Mouse (Mus musculus) CH12.LX (cell line): ENCODE results near the gene Tns2. TPM values are rescaled to one million over a fixed set of nuclear protein-coding genes. Genes with fewer than 3 reads are reported as not detected.

Source experiments
- DNase-seq: peaks from one replicate; pipeline ENCODE4 v3.0.0-alpha.2; 2013; ENCODE audit errors: extremely low read depth
- H3K27ac ChIP-seq: 2 replicates; pipeline ENCODE4 v1.5.1; 2012; ENCODE audit warnings: low read depth, mild to moderate bottlenecking, control low read depth, moderate library complexity; ENCODE audit not compliant: insufficient read depth
- H3K27me3 ChIP-seq: replicated peaks from 2 replicates; pipeline ENCODE3; 2012; ENCODE audit warnings: inconsistent platforms
- H3K36me3 ChIP-seq, 2 experiments: replicated peaks in 1 of 2; 2 replicates each; pipeline versions ENCODE3 to v1.6.1; 2012; ENCODE audit warnings: inconsistent platforms in 1 of 2, low read length in 1 of 2, mild to moderate bottlenecking in 1 of 2, mixed read lengths in 1 of 2, moderate library complexity in 1 of 2; ENCODE audit not compliant: control insufficient read depth in 1 of 2, insufficient read depth in 1 of 2
- H3K4me1 ChIP-seq, 2 experiments: 2 replicates each; pipeline ENCODE4 v1.6.1; 2012; ENCODE audit warnings: inconsistent platforms in 1 of 2, moderate library complexity in 1 of 2; ENCODE audit not compliant: insufficient read depth in 2 of 2, control insufficient read depth in 1 of 2
- H3K4me2 ChIP-seq: 2 replicates; pipeline ENCODE4 v1.6.1; 2012; ENCODE audit warnings: low read depth, mild to moderate bottlenecking, control low read depth; ENCODE audit not compliant: poor library complexity, insufficient read depth, severe bottlenecking
- H3K4me3 ChIP-seq, 3 experiments: fragments of 150-350 bp in 1 of 3; sonication (generic) in 1 of 3; replicated peaks in 1 of 3; 2 replicates each; pipeline versions ENCODE3 to v1.5.1; 2011 to 2012; ENCODE audit warnings: low read depth in 2 of 3, low read length in 2 of 3, mild to moderate bottlenecking in 2 of 3, moderate library complexity in 2 of 3, control low read depth in 1 of 3, improper control_type of control experiment in 1 of 3, inconsistent platforms in 1 of 3, mixed read lengths in 1 of 3; ENCODE audit not compliant: poor library complexity in 1 of 3
- H3K79me2 ChIP-seq: replicated peaks from 2 replicates; pipeline ENCODE4 v1.6.1; 2012; ENCODE audit warnings: mild to moderate bottlenecking, moderate library complexity; ENCODE audit not compliant: control insufficient read depth, poor library complexity, insufficient read depth, severe bottlenecking; ENCODE audit errors: extremely low read depth
- H3K9ac ChIP-seq: 2 replicates; pipeline ENCODE4 v1.6.1; 2012; ENCODE audit warnings: low read depth, mild to moderate bottlenecking, control low read depth, moderate library complexity; ENCODE audit not compliant: insufficient read depth
- H3K9me3 ChIP-seq: replicated peaks from 2 replicates; pipeline ENCODE3; 2012; ENCODE audit warnings: low read length, inconsistent platforms, mixed read lengths
- BHLHE40 ChIP-seq: IDR thresholded peaks from 2 replicates; pipeline ENCODE4 v1.6.1; 2011; ENCODE audit warnings: mild to moderate bottlenecking, low read depth, low read length, improper control_type of control experiment
- CHD2 ChIP-seq: IDR thresholded peaks from 2 replicates; pipeline ENCODE4 v1.6.1; 2011; ENCODE audit warnings: low read length, improper control_type of control experiment
- E2F4 ChIP-seq: IDR thresholded peaks from 2 replicates; pipeline ENCODE4 v1.6.1; 2011; ENCODE audit warnings: low read depth, low read length, improper control_type of control experiment; ENCODE audit not compliant: insufficient replicate concordance
- ETS1 ChIP-seq: conservative IDR thresholded peaks from 2 replicates; pipeline ENCODE4 v1.6.1; 2012; ENCODE audit warnings: low read depth, mild to moderate bottlenecking, inconsistent platforms, low read length, improper control_type of control experiment, moderate library complexity
- HCFC1 ChIP-seq: IDR thresholded peaks from 2 replicates; pipeline ENCODE4 v1.6.1; 2012; ENCODE audit warnings: low read depth, mild to moderate bottlenecking, inconsistent platforms, low read length, improper control_type of control experiment
- JUND ChIP-seq: conservative IDR thresholded peaks from 2 replicates; pipeline ENCODE4 v1.6.1; 2011; ENCODE audit warnings: low read depth, low read length, improper control_type of control experiment
- MAFK ChIP-seq: IDR thresholded peaks from 2 replicates; pipeline ENCODE4 v1.6.1; 2011; ENCODE audit warnings: low read length, improper control_type of control experiment; ENCODE audit not compliant: insufficient replicate concordance
- MAX ChIP-seq: IDR thresholded peaks from 2 replicates; pipeline ENCODE4 v1.6.1; 2011; ENCODE audit warnings: low read length, improper control_type of control experiment
- MAZ ChIP-seq: IDR thresholded peaks from 2 replicates; pipeline ENCODE4 v1.6.1; 2012; ENCODE audit warnings: low read depth, mild to moderate bottlenecking, inconsistent platforms, low read length, improper control_type of control experiment, moderate library complexity
- MXI1 ChIP-seq: IDR thresholded peaks from 2 replicates; pipeline ENCODE4 v1.6.1; 2011; ENCODE audit warnings: mild to moderate bottlenecking, low read depth, low read length, improper control_type of control experiment
- MYC ChIP-seq: IDR thresholded peaks from 2 replicates; pipeline ENCODE4 v1.6.1; 2011; ENCODE audit warnings: low read depth, mild to moderate bottlenecking, improper control_type of control experiment, low read length
- NRF1 ChIP-seq: IDR thresholded peaks from 2 replicates; pipeline ENCODE4 v1.6.1; 2014; ENCODE audit warnings: low read depth, mild to moderate bottlenecking, inconsistent platforms, low read length, improper control_type of control experiment, moderate library complexity
- PAX5 ChIP-seq: IDR thresholded peaks from 2 replicates; pipeline ENCODE4 v1.6.1; 2012; ENCODE audit warnings: low read length, inconsistent platforms, mixed read lengths
- POLR2A ChIP-seq: IDR thresholded peaks from 2 replicates; pipeline ENCODE4 v1.6.1; 2011; ENCODE audit warnings: low read depth, mild to moderate bottlenecking, improper control_type of control experiment, low read length
- POLR2AphosphoS2 ChIP-seq: IDR thresholded peaks from 2 replicates; pipeline ENCODE4 v1.6.1; 2011; ENCODE audit warnings: low read depth, low read length, improper control_type of control experiment
- RCOR1 ChIP-seq: conservative IDR thresholded peaks from 2 replicates; pipeline ENCODE4 v1.6.1; 2012; ENCODE audit warnings: low read depth, mild to moderate bottlenecking, inconsistent platforms, low read length, improper control_type of control experiment
- SIN3A ChIP-seq: IDR thresholded peaks from 2 replicates; pipeline ENCODE4 v1.6.1; 2012; ENCODE audit warnings: low read length, improper control_type of control experiment, inconsistent platforms
- SMC3 ChIP-seq: IDR thresholded peaks from 2 replicates; pipeline ENCODE4 v1.6.1; 2011; ENCODE audit warnings: low read depth, low read length, improper control_type of control experiment
- TBP ChIP-seq: conservative IDR thresholded peaks from 2 replicates; pipeline ENCODE4 v1.6.1; 2011; ENCODE audit warnings: low read depth, low read length, improper control_type of control experiment
- TCF12 ChIP-seq: IDR thresholded peaks from 2 replicates; pipeline ENCODE4 v1.6.1; 2014; ENCODE audit warnings: low read depth, mild to moderate bottlenecking, inconsistent platforms, low read length, improper control_type of control experiment
- UBTF ChIP-seq: IDR thresholded peaks from 2 replicates; pipeline ENCODE4 v1.6.1; 2012; ENCODE audit warnings: low read depth, mild to moderate bottlenecking, inconsistent platforms, low read length, improper control_type of control experiment, moderate library complexity
- USF1 ChIP-seq: IDR thresholded peaks from 2 replicates; pipeline ENCODE4 v1.6.1; 2014; ENCODE audit warnings: low read depth, mild to moderate bottlenecking, inconsistent platforms, low read length, improper control_type of control experiment
- USF2 ChIP-seq: conservative IDR thresholded peaks from 2 replicates; pipeline ENCODE4 v1.6.1; 2011; ENCODE audit warnings: low read depth, low read length, improper control_type of control experiment
- ZC3H11A ChIP-seq: IDR thresholded peaks from 2 replicates; pipeline ENCODE4 v1.6.1; 2012; ENCODE audit warnings: low read depth, mild to moderate bottlenecking, inconsistent platforms, low read length, improper control_type of control experiment
- ZMIZ1 ChIP-seq: IDR thresholded peaks from 2 replicates; pipeline ENCODE4 v1.6.1; 2012; ENCODE audit warnings: low read depth, mild to moderate bottlenecking, inconsistent platforms, low read length, improper control_type of control experiment
- ZNF384 ChIP-seq: IDR thresholded peaks from 2 replicates; pipeline ENCODE4 v1.6.1; 2012; ENCODE audit warnings: low read depth, low read length, improper control_type of control experiment, inconsistent platforms
- dilution Hi-C: fragments of 300-500 bp; cut with MboI; formaldehyde crosslinking; loops from 2 replicates; pipeline ENCODE4 v1.14.3; 2020; ENCODE audit warnings: low sequenced_read_pairs; ENCODE audit not compliant: extremely low pct_unique_long_range_greater_than_20kb, extremely low pct_ligation_motif_present
- in situ Hi-C: fragments of 300-500 bp; cut with MboI; formaldehyde crosslinking; loops from 3 replicates; pipeline ENCODE4 v1.14.3; 2019; ENCODE audit warnings: low sequenced_read_pairs, low pct_ligation_motif_present, low pct_unique_long_range_greater_than_20kb, mixed read lengths
- polyA plus RNA-seq: library from polyadenylated mRNA; unstranded; fragments of >175 nt; gene quantifications from 2 replicates; pipeline ENCODE4 v1.2.1, GENCODE M21; 2012; ENCODE audit warnings: low read depth; ENCODE audit not compliant: insufficient read length
- total RNA-seq, 2 experiments: library from RNA; depleted of rRNA; stranded (reverse); fragments of 300-350 nt in 1 of 2; fragments of >200 nt in 1 of 2; gene quantifications; 2 replicates each; pipeline ENCODE4 v1.2.3; 2012 to 2014

Gene Tns2
- total and polyA plus RNA-seq, 3 experiments = 0.13 to 0.34 TPM; not detected in 1

DNA sequence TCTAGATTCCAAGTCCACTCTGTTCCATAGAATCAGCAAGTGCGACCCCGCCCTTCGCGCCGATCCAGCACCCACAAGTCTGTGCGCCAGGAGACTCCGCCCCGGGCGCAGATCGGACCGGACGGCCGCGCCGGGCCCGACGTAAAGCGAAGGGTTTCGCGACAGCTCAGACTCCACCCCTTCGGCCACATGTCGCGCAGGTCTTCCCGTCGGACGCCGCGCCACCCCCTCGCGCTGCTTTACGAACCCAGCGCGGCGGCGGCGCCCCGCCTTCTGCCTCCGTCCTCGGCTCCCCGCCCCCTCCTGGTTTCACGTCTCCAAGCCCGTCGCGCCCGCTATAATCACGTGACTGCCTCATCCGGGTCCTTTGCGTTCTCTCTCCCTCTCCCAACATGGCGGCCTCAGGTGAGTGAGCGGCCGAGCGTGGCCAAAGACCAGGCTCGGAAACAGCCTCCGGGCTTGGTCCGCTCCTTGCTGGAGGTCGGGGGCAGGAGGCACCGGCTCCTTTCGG is 26.6 kb upstream of the Tns2 start, which contains the start of gene Eif4b (continued):
- TF ChIP-seq MYC (peak; percentile 85; the same call in 1 of the 2 replicates), RCOR1 (no peak), UBTF (no peak), USF2 (peak; percentile 93), ZMIZ1 (peak; percentile 64), POLR2A (peak; percentile 86), E2F4 (peak; percentile 34; the same call in 1 of the 2 replicates), MAFK (no peak), CHD2 (no peak), POLR2AphosphoS2 (peak; percentile 25; the same call in 1 of the 2 replicates), SMC3 (no peak), PAX5 (no peak), JUND (no peak), MAZ (peak; percentile 84; the same call in 1 of the 2 replicates)

DNA sequence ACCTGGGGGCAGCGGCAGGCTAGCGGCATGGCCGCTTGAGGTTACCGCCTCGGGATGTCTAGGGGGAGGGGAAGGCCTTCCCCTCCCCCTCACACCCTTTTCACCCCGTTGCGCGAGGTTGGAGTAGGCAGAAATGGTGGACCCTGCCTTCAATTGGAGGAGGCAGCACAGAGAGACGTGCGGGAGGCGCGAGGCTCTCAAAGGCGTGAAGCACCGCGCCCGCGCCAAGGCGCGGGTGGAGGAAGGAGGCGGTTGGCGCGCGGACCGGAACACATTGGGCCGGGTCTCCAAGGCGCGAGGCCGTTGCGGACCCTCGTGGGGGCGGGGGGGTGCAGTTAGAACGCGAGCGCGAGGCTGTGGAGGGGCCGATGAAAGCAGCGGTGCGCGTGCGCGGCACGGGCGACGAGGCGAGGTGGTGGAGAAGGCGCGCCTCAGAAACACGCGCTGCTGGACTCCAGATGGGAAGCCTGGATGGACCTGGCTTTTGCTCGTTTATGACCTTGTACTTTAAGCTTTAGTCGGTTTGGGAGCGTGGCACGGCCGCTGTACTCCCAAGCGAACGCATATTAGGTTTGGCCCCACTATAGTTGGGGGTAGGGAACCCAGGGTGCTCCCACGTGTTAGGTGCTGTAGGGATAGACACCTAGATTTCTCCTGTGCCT is 26.0 kb upstream of the Tns2 start:
- dilution Hi-C loops = no loop called here
- Histone ChIP-seq H3K9me3 (no peaks in the 10 kb centered on the region), H3K4me2 (peak overlapping the region; percentile 100), H3K4me3 (peak overlapping the region; percentile 92 to 99 (median 94)), H3K36me3 (peaks cover 3 to 21% of the 10 kb centered on the region in 2 experiments), H3K79me2 (peaks cover 51% of the 10 kb centered on the region), H3K4me1 (peaks cover 10 to 63% of the 10 kb centered on the region in 2 experiments), H3K9ac (peak overlapping the region; percentile 92), H3K27me3 (no peaks in the 10 kb centered on the region), H3K27ac (peak overlapping the region; percentile 71)
- peak; percentile 65 for DNase-seq
- TF ChIP-seq MAZ (peak; percentile 35; the same call in 1 of the 2 replicates), JUND (no peak), POLR2A (peak; percentile 4; the same call in 1 of the 2 replicates), MXI1 (peak; percentile 97), MYC (peak; percentile 99), ZNF384 (no peak), TCF12 (peak; percentile 5; the same call in 1 of the 2 replicates), ETS1 (0 out of 2 replicates have a peak, but pooled peaks have one; percentile 3), SMC3 (no peak), TBP (0 out of 2 replicates have a peak, but pooled peaks have one; percentile 19), MAX (peak; percentile 92), E2F4 (no peak), USF1 (no peak), UBTF (peak; percentile 59), ZMIZ1 (no peak), BHLHE40 (peak; percentile 84), SIN3A (0 out of 2 replicates have a peak, but pooled peaks have one; percentile 6), ZC3H11A (no peak), NRF1 (peak; percentile 85), CHD2 (peak; percentile 96), HCFC1 (no peak)
- in situ Hi-C loops = loop anchor here (5.0 kb wide), 1 partner anchor 752 kb away; no protein-coding TSS in a partner anchor
